Mouse (Mus musculus) hindbrain, embryonic 11.5 days (tissue): ENCODE measurements around the gene Fars2. TPM values are rescaled to one million over a fixed set of nuclear protein-coding genes. Genes with fewer than 3 reads are reported as not detected.

ENCODE experiments used
- polyA plus RNA-seq: library from polyadenylated mRNA; unstranded; fragments of >200 nt; fragmentation: Nextera tagmentation; extraction: Ambion mirVana; gene quantifications from 2 replicates; pipeline ENCODE4 v1.2.1, GENCODE M21; 2014

Fars2 gene
- polyA plus RNA-seq, 1 experiment from 2014 or later: 31.1 TPM

Other genes starting within 250 kb of the Fars2 start
- gene Rpp40, start 211.1 kb upstream of the Fars2 start, polyA plus RNA-seq: 19.4 and 22.5 TPM in 2 replicates
- 0.76 and 0.82 TPM in 2 replicates for gene Ppp1r3g, start 158.6 kb upstream of the Fars2 start, polyA plus RNA-seq
- gene Lyrm4, start 114 bp downstream of the Fars2 start, polyA plus RNA-seq: 22.7 and 26.4 TPM in 2 replicates